Mouse (Mus musculus) midbrain, embryonic 13.5 days (tissue): ENCODE measurements around the gene Wdr73. TPM values are rescaled to one million over a fixed set of nuclear protein-coding genes. Genes with fewer than 3 reads are reported as not detected.

Source experiments
- ATAC-seq: fragments of 200-750 bp; cut with Nextera tagmentation; 2 replicates; pipeline ENCODE4 v1.8.0; 2017; ENCODE audit warnings: mild to moderate bottlenecking, moderate TSS enrichment, moderate library complexity
- H3K27ac ChIP-seq: fragments of 300-500 bp; sonication (generic); 2 replicates; pipeline ENCODE4 v1.5.1; 2015; ENCODE audit warnings: inconsistent platforms, mild to moderate bottlenecking, moderate library complexity
- H3K27me3 ChIP-seq: fragments of 300-500 bp; sonication (generic); 2 replicates; pipeline ENCODE4 v1.6.1; 2015; ENCODE audit warnings: mild to moderate bottlenecking, inconsistent platforms
- H3K36me3 ChIP-seq: fragments of 300-500 bp; sonication (generic); 2 replicates; pipeline ENCODE4 v1.6.1; 2015; ENCODE audit warnings: mild to moderate bottlenecking, inconsistent platforms
- H3K4me1 ChIP-seq: fragments of 300-500 bp; sonication (generic); replicated peaks from 2 replicates; pipeline ENCODE4 v1.6.1; 2015; ENCODE audit warnings: inconsistent platforms
- H3K4me2 ChIP-seq: fragments of 300-500 bp; sonication (generic); replicated peaks from 2 replicates; pipeline ENCODE4 v1.6.1; 2015; ENCODE audit warnings: moderate library complexity, mild to moderate bottlenecking, inconsistent platforms
- H3K4me3 ChIP-seq: fragments of 300-500 bp; sonication (generic); replicated peaks from 2 replicates; pipeline ENCODE4 v1.5.1; 2015; ENCODE audit warnings: mild to moderate bottlenecking, inconsistent platforms
- H3K9ac ChIP-seq: fragments of 300-500 bp; sonication (generic); replicated peaks from 2 replicates; pipeline ENCODE4 v1.6.1; 2015; ENCODE audit warnings: mild to moderate bottlenecking, inconsistent platforms
- H3K9me3 ChIP-seq: fragments of 300-500 bp; sonication (generic); 2 replicates; pipeline ENCODE4 v1.6.1; 2016; ENCODE audit warnings: mild to moderate bottlenecking, inconsistent platforms
- WGBS: fragments of 180-500 bp; shearing (Covaris S2); methylation state at CpG from one replicate; pipeline ENCODE4 v1.1.7; 2015; 5-methylcytosine and 5-hydroxymethylcytosine counted together
- polyA plus RNA-seq: library from polyadenylated mRNA; unstranded; fragments of >200 nt; fragmentation: Nextera tagmentation; extraction: Ambion mirVana; gene quantifications from 2 replicates; pipeline ENCODE4 v1.2.1, GENCODE M21; 2015

Wdr73 gene
- polyA plus RNA-seq, 1 experiment from 2014 or later: 44.3 TPM

DNA sequence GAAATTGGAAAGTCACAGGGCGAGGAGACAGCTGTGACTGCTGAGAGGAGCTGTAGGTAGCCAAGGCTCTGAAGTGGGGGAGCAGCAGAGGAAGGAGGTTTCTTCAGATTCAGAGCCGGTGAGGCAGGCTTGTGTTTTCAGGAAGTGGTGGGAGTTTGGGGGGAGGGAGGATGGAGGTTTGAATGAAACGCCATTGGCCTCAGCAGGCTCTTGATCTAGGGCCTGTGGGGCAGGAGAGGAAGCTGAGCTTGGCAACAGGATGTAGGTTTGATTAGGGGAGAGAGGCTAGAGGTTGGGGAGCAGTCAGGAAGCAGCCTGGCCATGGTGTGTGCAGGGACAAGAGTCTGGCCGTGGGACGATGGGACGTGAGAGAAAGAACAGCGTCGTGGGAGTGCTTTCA lies 36.2 kb downstream of the Wdr73 start:
- Histone ChIP-seq H3K36me3 (peaks cover 65% of the 10 kb centered on the region), H3K4me1 (peaks cover 60% of the 10 kb centered on the region)
- WGBS: 85% methylated on average over 8 of the region's 8 CpGs

DNA sequence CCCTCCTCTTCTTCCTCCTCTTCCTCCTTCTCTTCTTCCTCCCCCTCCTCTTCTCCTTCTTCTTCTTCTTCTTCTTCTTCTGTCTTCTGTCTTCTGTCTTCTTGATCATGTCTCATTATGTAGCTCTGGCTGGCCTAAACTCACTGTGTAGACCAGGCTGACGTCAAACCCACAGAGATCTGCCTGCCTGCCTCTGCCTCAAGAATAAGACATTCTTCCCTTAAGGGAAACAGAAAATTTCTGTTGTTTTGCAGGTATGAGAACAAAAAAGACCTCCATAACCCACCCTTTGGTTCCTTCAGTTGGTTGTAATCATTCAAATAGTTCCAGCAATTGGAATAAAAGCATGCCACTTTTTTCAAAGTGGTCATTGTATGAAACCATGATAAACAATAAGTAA lies 36.9 kb downstream of the Wdr73 start:
- WGBS: 75% methylated on average over 1 of the region's 1 CpGs
- Histone ChIP-seq H3K27me3 (no peaks in the 10 kb centered on the region), H3K4me3 (peak overlapping the region; percentile 17; the same call in 1 of the 2 replicates), H3K4me1 (peaks cover 60% of the 10 kb centered on the region), H3K4me2 (peak overlapping the region; percentile 85), H3K36me3 (peaks cover 58% of the 10 kb centered on the region), H3K9me3 (no peaks in the 10 kb centered on the region), H3K9ac (no peak overlapping the region), H3K27ac (no peak overlapping the region)
- ATAC-seq: no peak

More for the DNA sequence above, 36.2 kb downstream of the Wdr73 start:
- ATAC-seq: no peak
- Histone ChIP-seq H3K27me3 (no peaks in the 10 kb centered on the region), H3K27ac (no peak overlapping the region), H3K9me3 (no peaks in the 10 kb centered on the region), H3K4me2 (peak overlapping the region; percentile 85), H3K9ac (0 out of 2 replicates have a peak overlapping the region, but pooled peaks have one; percentile 1), H3K4me3 (no peak overlapping the region)

DNA sequence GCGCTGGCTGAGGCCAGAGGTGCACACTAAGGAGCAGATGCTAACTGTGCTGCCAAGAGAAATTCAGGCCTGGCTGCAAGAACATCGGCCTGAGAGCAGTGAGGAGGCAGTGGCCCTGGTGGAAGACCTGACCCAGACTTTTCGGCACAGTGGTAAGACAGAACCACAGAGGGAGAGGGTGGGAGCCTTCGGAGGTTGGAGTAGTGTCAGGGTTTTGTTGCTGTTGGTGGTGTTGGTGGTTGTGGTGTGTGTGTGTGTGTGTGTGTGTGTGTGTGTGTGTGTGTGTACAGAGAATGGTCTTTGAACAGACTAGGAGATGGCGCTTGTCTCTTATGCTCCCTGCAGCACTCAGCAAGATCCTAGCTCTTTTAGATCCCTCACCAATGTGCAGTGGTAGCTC lies 37.5 kb downstream of the Wdr73 start:
- H3K9me3 ChIP-seq: no peaks in the 10 kb centered on the region
- H3K4me1 ChIP-seq: peaks cover 60% of the 10 kb centered on the region
- WGBS: 88% methylated on average over 5 of the region's 5 CpGs
- no peak for ATAC-seq
- H3K4me3 ChIP-seq: peak overlapping the region; percentile 17
- H3K36me3 ChIP-seq: peaks cover 52% of the 10 kb centered on the region
- H3K27me3 ChIP-seq: no peaks in the 10 kb centered on the region
- H3K9ac ChIP-seq: peak overlapping the region; percentile 45
- H3K4me2 ChIP-seq: peak overlapping the region; percentile 85
- H3K27ac ChIP-seq: no peak overlapping the region

DNA sequence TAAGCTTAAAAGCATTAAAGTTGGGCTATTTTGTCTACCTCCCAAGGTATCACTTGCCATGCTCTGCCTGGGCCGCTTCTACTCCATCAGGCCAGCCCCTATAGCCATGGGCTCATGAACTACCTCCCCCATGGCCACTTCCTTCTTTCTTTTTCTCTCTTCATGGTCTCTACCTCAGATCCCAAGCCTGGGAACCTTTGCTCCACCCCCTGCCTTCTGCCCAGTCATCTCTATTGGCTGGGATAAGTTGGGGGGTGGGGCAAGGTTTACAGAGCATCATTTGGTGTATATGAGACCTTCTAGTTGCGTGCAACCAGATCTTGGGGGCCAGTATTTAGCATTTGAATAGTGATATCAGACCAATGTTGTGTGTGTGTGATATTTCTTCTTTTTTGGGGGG lies 38.6 kb downstream of the Wdr73 start:
- Histone ChIP-seq H3K4me1 (peaks cover 60% of the 10 kb centered on the region), H3K4me3 (peak overlapping the region; percentile 83), H3K9ac (no peak overlapping the region), H3K36me3 (peaks cover 41% of the 10 kb centered on the region), H3K27me3 (no peaks in the 10 kb centered on the region), H3K27ac (no peak overlapping the region), H3K4me2 (peak overlapping the region; percentile 85), H3K9me3 (no peaks in the 10 kb centered on the region)
- WGBS: 91% methylated on average over 2 of the region's 2 CpGs
- no peak for ATAC-seq

DNA sequence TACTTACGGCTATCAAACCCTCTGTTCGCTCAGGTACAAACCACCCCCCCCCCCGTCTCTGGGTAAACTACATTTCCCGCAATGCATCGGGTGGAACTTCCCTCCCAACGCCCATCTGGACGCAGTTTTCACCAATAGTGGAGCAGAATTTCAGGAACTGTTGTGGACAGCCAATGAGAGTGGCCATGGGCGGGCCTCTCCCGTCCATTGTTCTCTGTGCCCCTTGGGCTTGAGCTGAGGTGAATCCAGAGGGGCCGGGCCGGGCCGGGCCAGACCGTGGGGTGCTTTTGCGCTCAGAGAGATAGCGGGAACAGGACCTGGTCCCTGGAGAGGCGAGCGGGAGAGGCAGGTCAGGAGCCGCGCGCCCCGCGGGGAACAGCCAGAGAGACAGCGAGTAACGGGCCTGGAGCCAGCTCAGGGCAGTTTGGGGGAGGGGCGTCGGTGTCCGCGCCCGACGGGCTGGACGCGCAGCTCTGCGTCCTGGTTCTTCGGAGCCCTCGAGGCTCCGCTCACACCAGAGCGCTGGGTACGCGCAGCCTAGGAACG lies 40.3 kb downstream of the Wdr73 start, which contains the start of gene Zscan2:
Zscan2 (plus strand) TSS at position 192 of the 546 bp plus-strand sequence.
- WGBS: under 1% methylated on average over 40 of the region's 40 CpGs

DNA sequence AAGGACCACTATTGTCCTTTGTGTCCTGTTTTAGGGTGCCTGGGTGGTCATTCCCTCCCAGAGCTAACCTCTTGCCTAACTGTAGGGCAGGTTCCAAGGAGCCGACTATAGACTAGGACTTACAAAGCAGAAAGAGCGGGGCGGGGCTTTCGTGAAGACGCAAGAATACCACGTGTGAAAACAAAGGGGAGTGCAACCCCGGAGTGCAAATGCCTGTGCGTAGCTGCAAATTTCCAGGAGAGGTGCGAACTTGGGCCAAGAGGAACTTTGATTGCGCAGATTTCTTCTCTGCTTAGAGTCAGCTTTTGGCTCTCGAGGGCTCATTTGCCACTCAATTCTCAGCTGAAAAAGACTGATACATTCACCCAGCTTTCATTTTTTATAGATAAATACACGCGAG lies 40.8 kb downstream of the Wdr73 start:
- peak; percentile 64 for ATAC-seq
- H3K4me2 ChIP-seq: peak overlapping the region; percentile 85
- WGBS: under 1% methylated on average over 13 of the region's 13 CpGs
- no peaks in the 10 kb centered on the region for H3K9me3 ChIP-seq
- no peaks in the 10 kb centered on the region for H3K27me3 ChIP-seq
- peaks cover 19% of the 10 kb centered on the region for H3K36me3 ChIP-seq
- peaks cover 41% of the 10 kb centered on the region for H3K4me1 ChIP-seq
- H3K27ac ChIP-seq: peak overlapping the region; percentile 12; the same call in 1 of the 2 replicates
- peak overlapping the region; percentile 72 for H3K9ac ChIP-seq
- peak overlapping the region; percentile 83 for H3K4me3 ChIP-seq

More for the DNA sequence above, 40.3 kb downstream of the Wdr73 start, which contains the start of gene Zscan2:
- Histone ChIP-seq H3K9ac (peak within 1 kb of the TSS; percentile 88), H3K4me3 (peak within 1 kb of the TSS; percentile 83), H3K27me3 (no peaks in the 10 kb centered on the region), H3K4me1 (peaks cover 47% of the 10 kb centered on the region), H3K27ac (peak within 1 kb of the TSS; percentile 94), H3K4me2 (peak within 1 kb of the TSS; percentile 85), H3K9me3 (no peaks in the 10 kb centered on the region), H3K36me3 (peaks cover 24% of the 10 kb centered on the region)
- peak; percentile 99 for ATAC-seq

DNA sequence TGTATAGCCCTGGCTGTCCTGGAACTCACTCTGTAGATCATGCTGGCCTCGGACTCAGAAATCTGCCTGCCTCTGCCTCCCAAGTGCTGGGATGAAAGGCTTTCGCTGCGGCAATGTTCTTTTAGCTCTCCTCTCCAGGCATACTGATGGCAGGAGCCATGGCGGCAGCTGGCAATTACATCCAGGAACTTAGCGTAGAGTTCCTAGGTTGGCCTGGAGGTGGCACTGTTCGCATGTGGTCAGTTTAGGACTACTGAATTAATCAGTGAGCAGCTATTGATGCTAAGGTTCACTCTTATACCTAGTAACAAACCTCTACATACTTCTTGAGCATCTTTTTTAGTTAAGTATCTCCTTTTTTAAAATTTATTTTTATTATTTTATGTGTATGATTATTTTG lies 43.9 kb downstream of the Wdr73 start:
- Histone ChIP-seq H3K27me3 (no peaks in the 10 kb centered on the region), H3K9me3 (no peaks in the 10 kb centered on the region), H3K4me1 (peaks cover 11% of the 10 kb centered on the region), H3K36me3 (no peaks in the 10 kb centered on the region), H3K9ac (no peak overlapping the region), H3K4me2 (no peak overlapping the region), H3K27ac (no peak overlapping the region), H3K4me3 (no peak overlapping the region)
- 25% methylated on average over 6 of the region's 6 CpGs for WGBS
- ATAC-seq: no peak

DNA sequence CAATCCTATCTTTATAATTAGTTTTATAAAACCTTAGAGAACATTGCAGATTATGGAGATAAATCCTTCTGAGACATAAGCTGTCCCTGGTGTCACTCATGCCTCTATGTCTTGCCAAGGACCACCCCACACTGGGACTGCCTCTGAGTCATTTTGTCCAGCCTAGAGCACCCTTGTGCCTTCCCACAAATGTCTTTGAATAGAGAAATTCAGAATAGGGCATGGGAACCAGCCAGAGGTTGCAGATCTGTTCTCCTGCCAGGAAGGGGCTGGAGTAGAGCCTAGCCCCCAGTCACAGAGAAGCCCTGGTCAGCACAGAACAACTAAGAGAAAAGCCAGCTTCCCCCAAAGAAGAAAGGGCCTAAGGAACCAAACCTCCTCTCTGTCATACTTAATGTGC lies 45.8 kb downstream of the Wdr73 start:
- H3K4me3 ChIP-seq: no peak overlapping the region
- 0 out of 2 replicates have a peak, but pooled peaks cover 2% of the 10 kb centered on the region for H3K27me3 ChIP-seq
- H3K4me1 ChIP-seq: peaks cover 3% of the 10 kb centered on the region
- H3K9ac ChIP-seq: no peak overlapping the region
- no peak overlapping the region for H3K4me2 ChIP-seq
- H3K27ac ChIP-seq: no peak overlapping the region
- ATAC-seq: no peak
- H3K9me3 ChIP-seq: no peaks in the 10 kb centered on the region
- no peaks in the 10 kb centered on the region for H3K36me3 ChIP-seq

DNA sequence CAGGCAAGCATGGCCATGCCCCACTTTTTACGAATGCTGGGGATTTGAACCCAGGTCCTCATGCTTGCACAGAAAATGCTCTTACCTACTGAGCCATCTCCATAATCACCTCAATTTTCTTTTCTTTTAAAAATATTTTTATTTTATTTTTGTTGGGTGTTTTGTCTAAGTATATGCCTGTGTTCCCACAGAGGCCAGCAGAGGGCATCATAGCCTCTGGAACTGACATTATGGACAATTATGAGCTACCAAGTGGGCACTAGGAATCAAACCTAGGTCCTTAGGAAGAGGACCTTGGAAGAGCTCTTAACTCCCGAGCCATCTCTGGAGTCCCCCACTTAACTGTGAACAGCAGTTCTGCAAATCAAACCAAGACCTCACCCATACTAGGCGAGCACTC lies 47.9 kb downstream of the Wdr73 start:
- H3K4me3 ChIP-seq: no peak overlapping the region
- no peak overlapping the region for H3K27ac ChIP-seq
- no peak overlapping the region for H3K4me2 ChIP-seq
- no peaks in the 10 kb centered on the region for H3K9me3 ChIP-seq
- H3K27me3 ChIP-seq: 0 out of 2 replicates have a peak, but pooled peaks cover 2% of the 10 kb centered on the region
- ATAC-seq: no peak
- H3K36me3 ChIP-seq: no peaks in the 10 kb centered on the region
- H3K9ac ChIP-seq: no peak overlapping the region
- WGBS: 97% methylated on average over 3 of the region's 3 CpGs
- no peaks in the 10 kb centered on the region for H3K4me1 ChIP-seq

DNA sequence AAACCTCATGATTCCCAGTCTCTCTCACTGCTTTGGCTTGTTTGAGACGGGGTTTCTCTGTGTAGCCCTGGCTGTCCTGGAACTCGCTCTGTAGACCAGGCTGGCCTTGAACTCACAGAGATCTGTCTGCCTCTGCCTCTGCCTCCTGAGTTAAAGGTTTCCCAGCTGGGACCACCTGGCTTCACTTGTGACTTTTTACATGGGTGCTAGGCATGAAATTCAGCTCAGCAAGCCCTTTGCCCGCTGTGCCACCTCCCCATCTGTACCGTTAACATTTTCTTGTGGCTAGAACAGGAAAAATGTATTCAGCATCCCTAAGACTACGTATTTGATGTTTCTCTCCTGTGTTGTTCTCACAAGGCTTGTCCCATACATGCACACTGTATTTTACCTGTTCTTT lies 50.5 kb downstream of the Wdr73 start:
- Histone ChIP-seq H3K36me3 (no peaks in the 10 kb centered on the region), H3K9ac (no peak overlapping the region), H3K9me3 (no peaks in the 10 kb centered on the region), H3K4me2 (no peak overlapping the region), H3K4me1 (no peaks in the 10 kb centered on the region), H3K4me3 (no peak overlapping the region), H3K27me3 (0 out of 2 replicates have a peak, but pooled peaks cover 2% of the 10 kb centered on the region), H3K27ac (no peak overlapping the region)
- 85% methylated on average over 5 of the region's 5 CpGs for WGBS
- no peak for ATAC-seq

DNA sequence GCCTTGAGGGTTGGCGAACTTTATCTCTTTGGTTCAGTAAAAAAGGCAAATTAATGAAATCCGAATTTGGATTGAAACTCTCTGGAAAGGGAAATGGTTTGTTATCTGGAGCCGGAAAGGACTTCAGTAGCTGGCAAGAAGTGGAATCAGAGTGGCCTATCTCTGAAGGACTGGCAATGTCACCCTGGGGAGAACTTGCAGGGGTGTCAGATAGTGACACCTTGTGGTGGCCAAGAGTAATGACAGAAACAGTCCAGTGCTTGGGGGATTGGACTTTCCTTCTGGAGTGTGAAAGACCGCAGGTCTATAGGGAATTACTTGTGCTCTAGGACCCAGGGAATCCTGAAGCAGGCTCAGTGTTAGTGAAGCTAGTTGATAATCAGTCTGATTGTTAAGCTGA lies 51.4 kb downstream of the Wdr73 start:
- Histone ChIP-seq H3K4me3 (no peak overlapping the region), H3K4me2 (no peak overlapping the region), H3K27ac (no peak overlapping the region), H3K4me1 (no peaks in the 10 kb centered on the region), H3K9me3 (no peaks in the 10 kb centered on the region), H3K9ac (no peak overlapping the region), H3K27me3 (0 out of 2 replicates have a peak, but pooled peaks cover 2% of the 10 kb centered on the region), H3K36me3 (no peaks in the 10 kb centered on the region)
- WGBS: 35% methylated on average over 4 of the region's 4 CpGs
- ATAC-seq: no peak

DNA sequence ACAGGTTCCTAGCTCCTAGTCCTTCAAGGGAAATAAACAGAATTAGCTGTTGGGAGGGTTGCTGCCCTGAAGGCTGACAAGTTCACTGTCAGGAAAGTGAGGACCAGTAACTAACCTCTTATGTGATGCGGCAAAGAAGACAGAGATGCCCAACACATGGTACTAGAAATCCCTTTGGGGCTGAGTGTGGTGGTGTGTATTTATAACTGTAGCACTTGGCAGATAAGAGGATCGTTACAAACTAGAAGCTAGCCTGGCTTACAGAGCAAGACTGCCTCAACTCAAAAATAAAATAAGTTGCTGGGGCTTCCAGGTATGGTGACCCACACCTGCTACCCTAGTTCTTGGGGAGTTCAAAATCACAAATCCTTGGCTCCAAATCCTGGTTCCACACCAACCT lies 51.8 kb downstream of the Wdr73 start:
- no peak overlapping the region for H3K4me3 ChIP-seq

DNA sequence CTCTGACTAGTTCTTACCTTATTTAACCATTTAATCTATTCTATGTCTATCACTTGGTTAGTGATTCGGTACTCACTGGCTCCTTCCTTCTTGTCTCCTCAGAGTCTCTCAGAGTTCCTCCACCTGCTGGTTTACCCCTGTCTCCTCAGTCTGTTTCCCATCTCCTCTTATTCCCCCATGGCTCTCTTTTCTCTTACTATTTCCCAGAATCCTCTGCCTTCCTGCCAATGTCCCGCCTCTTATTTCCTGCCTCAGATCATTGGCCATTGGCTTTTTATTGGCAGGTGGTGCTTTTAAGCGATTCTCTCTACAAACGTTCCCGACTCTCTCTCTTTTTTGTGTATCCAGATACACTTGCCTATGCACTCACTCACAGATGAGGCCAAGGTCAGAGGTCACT lies 54.4 kb downstream of the Wdr73 start:
- H3K36me3 ChIP-seq: no peaks in the 10 kb centered on the region
- no peak for ATAC-seq

More for the DNA sequence above, 51.8 kb downstream of the Wdr73 start:
- 0 out of 2 replicates have a peak, but pooled peaks cover 2% of the 10 kb centered on the region for H3K27me3 ChIP-seq
- 89% methylated on average over 2 of the region's 2 CpGs for WGBS
- H3K27ac ChIP-seq: no peak overlapping the region
- H3K9ac ChIP-seq: no peak overlapping the region
- H3K4me2 ChIP-seq: no peak overlapping the region
- no peaks in the 10 kb centered on the region for H3K4me1 ChIP-seq
- no peaks in the 10 kb centered on the region for H3K9me3 ChIP-seq
- no peaks in the 10 kb centered on the region for H3K36me3 ChIP-seq
- no peak for ATAC-seq

More for the DNA sequence above, 54.4 kb downstream of the Wdr73 start:
- 0 out of 2 replicates have a peak, but pooled peaks cover 2% of the 10 kb centered on the region for H3K27me3 ChIP-seq
- H3K4me3 ChIP-seq: no peak overlapping the region
- WGBS: 90% methylated on average over 5 of the region's 5 CpGs
- no peaks in the 10 kb centered on the region for H3K9me3 ChIP-seq
- no peak overlapping the region for H3K27ac ChIP-seq
- H3K4me2 ChIP-seq: no peak overlapping the region
- H3K9ac ChIP-seq: no peak overlapping the region
- no peaks in the 10 kb centered on the region for H3K4me1 ChIP-seq
